Mouse (Mus musculus): ENCODE measurements around the gene Krt9.

Krt9 gene

DNA sequence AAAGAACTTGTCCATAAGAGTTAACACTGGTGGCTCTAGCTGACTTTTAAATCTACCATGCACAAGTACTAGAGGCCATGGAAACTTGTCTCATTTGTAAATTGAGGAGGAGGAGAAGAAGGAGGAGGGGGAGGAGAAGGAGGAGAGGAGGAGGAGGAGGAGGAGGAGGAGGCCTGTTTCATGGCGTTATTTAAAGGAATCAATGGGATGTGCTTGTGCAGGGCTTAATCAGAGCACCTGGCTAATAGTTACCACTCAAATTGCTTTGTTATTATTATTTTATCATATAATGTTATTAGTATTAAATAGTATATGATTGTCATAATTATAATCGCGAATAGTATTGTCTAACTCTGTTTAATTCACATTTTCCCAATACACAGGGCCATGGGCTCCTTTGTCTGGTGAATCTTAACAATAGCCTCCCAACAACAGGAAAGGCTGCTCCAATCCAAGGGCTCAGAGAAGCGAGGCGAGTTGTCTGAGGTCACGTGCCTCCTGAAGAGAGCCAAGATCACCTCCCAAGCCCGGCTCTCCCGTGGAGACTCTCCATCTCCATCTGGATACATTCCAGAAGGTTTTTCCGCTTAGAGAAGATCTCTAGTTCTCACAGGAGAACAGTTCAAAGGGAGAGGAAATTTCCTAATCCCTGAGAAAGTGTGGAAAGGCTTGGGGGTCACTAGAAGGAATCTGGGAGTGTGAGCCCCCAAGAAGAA is 44.3 kb downstream of the Krt9 start, which contains the start of gene Krt19:
Gene Krt19, minus strand, starts transcription at position 51 of the 716 bp plus-strand sequence.
- no peak for DNase-seq (ENCODE audit: low spot score)

DNA sequence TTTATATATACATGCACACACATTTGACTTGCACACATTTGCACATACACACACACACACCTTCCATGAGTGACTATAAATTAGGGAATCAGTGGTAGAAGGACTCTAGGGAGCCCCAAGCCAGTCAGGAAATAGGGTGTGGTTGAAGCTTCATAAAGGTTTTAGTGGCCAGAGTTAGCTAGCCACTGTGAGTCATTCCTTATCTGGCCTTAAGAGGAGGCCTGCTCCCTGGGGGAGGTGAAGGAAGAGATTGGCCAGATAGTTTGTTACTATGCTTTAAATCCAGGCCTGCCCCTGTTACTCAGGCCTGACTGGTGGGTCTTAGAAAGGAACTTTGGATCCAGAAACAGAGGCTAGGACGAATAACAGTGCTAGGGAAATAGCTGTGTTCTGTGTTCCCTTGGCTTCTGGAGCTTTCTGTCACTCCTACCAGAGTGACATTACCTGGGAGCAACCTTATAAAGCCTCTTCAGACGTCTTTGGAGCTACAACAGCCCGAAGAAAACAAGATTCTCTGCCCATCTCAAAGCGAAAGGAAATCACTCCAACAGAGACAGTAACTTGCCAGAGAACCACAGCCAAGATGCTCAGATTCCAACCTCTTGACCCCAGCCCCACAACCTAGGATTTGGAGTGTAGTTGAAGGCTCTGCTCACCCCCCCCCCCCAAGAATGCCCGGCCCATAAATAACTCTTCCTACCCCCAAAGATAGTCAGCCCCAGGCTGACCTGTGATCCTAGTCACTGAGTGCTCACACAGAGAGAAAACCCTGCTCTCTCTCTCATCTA is 45.3 kb downstream of the Krt9 start:
- DNase-seq (ENCODE audit: low spot score): no peak

DNA sequence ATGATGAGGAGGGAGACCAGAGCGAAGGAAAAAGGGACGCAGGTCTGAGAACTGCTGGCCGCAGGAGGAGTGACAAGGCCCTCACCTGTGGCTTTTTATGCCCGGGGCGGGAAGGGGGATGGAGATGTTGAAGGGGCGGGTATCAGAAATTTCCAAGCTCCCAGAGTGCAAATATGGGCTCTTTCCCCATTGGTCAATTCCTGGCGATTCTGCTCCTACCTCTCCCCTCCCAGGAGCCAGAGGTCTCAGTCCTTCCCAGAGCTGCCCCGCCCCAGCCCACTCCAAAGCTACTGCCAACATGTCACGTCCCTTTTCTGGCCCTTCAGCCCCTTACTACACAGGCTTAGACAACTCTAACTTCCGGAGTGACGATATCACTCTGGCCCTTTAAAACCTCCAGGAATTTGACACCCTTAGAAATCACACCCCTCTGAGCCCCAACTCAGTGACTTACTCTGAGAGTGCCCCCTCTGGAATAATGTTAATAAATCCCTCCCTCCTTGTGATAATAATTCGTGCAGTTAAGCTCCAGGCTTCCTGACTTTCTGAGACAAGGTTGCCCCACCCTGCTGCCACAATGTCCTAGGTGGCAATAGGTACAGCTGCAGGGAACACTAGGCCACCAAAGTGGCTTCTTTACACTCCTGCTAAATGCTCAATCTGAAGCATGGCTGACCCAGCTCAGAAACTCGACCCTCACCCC is 47.0 kb downstream of the Krt9 start:
- DNase-seq (ENCODE audit: low spot score): no peak

DNA sequence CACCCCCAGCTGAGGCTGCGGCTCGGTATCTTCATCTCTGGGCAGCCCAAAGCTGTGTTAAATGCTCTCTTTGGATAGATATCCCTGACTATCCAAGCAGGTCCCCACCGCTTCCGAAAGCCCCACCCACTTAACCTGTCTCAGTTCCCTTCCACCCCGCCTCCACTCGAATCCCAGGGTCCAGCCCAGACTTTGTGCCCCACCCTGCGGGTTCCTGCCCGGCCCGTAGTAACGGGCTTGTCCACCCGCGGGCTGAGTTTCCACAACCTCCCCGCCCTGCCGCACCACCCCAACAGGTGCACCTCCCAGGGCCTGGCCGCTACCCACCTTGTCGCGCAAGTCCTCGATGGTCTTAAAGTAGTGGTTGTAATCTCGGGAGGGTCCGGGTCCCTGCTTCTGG is 47.9 kb downstream of the Krt9 start:
- no peak for DNase-seq (ENCODE audit: low spot score)

DNA sequence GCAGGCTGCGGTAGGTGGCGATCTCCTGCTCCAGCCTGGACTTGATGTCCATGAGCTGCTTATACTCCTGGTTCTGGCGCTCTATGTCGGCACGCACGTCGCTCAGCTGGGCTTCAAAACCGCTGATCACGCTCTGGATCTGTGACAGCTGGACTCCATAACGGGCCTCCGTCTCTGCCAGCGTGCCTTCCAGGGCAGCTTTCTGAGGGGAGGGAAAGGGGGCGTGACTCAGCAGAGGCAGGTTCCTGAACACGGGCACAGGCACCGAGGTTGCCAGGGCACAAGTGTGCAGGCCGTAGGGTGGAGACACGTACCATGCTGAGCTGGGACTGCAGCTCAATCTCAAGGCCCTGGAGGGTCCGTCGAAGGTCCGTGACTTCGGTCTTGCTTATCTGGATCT is 52.1 kb downstream of the Krt9 start:
- no peak for DNase-seq (ENCODE audit: low spot score)

DNA sequence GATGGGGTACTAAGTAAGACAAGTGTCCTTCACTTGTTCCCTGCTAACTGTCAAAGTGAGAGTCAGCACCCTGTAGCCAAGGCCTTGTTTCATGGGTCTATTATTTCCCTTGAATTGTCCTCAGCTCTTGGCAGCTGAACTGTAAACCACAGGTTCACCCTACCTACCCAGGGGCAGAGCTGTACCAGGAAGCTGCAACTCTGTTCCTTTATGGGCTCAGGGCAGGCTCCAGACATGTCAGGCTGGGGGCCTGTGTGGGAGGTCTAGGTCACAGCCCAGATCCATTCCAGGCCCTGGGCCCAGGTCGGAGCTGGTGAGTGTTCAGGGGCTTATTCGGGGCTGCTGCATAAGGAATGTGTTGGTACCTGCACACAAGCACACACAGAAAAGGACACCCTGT is 53.7 kb downstream of the Krt9 start:
- no peak for DNase-seq (ENCODE audit: low spot score)

DNA sequence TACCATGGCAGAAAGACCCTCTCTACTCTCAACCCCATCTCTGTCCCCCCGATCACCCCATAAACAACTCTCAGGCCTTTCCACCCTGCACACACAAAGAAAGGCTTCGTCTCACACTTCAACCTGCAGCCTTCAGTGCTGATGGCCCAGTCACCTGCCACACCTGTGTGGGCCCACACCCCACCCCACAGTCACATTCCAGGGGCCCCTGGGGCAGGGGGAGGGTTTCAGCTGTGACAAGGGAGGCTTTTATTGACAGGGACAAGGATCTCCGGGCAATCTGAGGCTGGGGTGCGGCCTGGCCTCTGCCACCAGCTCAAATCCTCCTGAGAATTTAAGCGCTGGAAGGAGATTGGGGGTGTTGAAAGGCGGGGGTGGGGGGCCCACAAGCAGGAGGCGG is 54.2 kb downstream of the Krt9 start:
- DNase-seq (ENCODE audit: low spot score): no peak

DNA sequence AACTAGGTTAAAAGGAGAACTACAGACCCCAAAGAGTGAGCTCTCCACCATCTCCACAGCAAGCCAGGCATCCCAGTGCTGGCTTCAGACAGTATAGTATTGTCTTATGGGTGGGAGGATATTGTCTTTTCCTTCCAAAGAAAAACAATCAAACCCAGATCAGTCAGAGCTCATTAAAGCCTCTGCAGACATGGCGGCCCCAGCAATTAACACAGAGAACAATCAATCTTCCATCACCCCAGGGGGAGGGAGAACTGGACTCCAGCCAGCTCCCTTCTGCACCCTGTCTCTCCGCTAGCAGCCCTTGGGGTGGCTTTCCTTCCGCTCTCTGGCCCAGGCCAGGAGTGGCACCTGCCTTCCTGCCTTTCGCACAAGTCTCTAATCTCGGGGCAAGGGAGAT is 55.4 kb downstream of the Krt9 start:
- no peak for DNase-seq (ENCODE audit: low spot score)

Data from layer of hippocampus, adult 9-10 months (tissue).